Mouse (Mus musculus): Measurements from ENCODE around the gene Pacrg.

GRCm38 (mm10) chr17:10724853-10725252, 115.3 kb downstream of the Pacrg start:
- TF ChIP-seq CTCF (conservative IDR thresholded peaks at IDR 0.05 in 1 of 2, IDR thresholded peaks at IDR 0.05 in 1 of 2; ENCODE audit: low read depth in 2 of 2, low read length in 2 of 2) (no peak), POLR2A (IDR thresholded peaks at IDR 0.05; ENCODE audit: low read depth, low read length) (no peak), CHD2 (IDR thresholded peaks at IDR 0.05; ENCODE audit: low read length) (no peak), USF1 (IDR thresholded peaks at IDR 0.05; ENCODE audit: low read depth, low read length) (no peak), MEF2A (IDR thresholded peaks at IDR 0.05; ENCODE audit: borderline replicate concordance, low read depth, low read length) (no peak), HCFC1 (IDR thresholded peaks at IDR 0.05; ENCODE audit: low read depth, low read length) (no peak), MXI1 (IDR thresholded peaks at IDR 0.05; ENCODE audit: low read depth, low read length) (no peak)
